Mouse (Mus musculus) neural tube, embryonic 14.5 days (tissue): ENCODE measurements at regions not wholly inside any gene's neighbourhood (a gene's known extent, or its start where the extent isn't known, plus 50 kb on each side); places are given as distances from the start of the nearest gene placed in this dataset.

Experiments used
- ATAC-seq: fragments of 200-750 bp; cut with Nextera tagmentation; 2 replicates; pipeline ENCODE4 v1.8.0; 2017; ENCODE audit warnings: low read depth, mild to moderate bottlenecking, moderate TSS enrichment, moderate library complexity
- H3K27ac ChIP-seq: fragments of 300-500 bp; sonication (generic); 2 replicates; pipeline ENCODE4 v1.5.1; 2014; ENCODE audit warnings: low read depth, mild to moderate bottlenecking, control low read depth, low read length, moderate library complexity, mixed read lengths
- H3K27me3 ChIP-seq: fragments of 300-500 bp; sonication (generic); 2 replicates; pipeline ENCODE4 v1.6.1; 2014; ENCODE audit warnings: low read length; ENCODE audit not compliant: control insufficient read depth, insufficient read depth
- H3K36me3 ChIP-seq: fragments of 300-500 bp; sonication (generic); 2 replicates; pipeline ENCODE4 v1.6.1; 2014; ENCODE audit warnings: low read length, mixed read lengths; ENCODE audit not compliant: control insufficient read depth, insufficient read depth
- H3K4me1 ChIP-seq: fragments of 300-500 bp; sonication (generic); 2 replicates; pipeline ENCODE4 v1.6.1; 2014; ENCODE audit warnings: low read length; ENCODE audit not compliant: control insufficient read depth, insufficient read depth
- H3K4me2 ChIP-seq: fragments of 300-500 bp; sonication (generic); 2 replicates; pipeline ENCODE4 v1.6.1; 2014; ENCODE audit warnings: mild to moderate bottlenecking, low read depth, low read length, control low read depth
- H3K4me3 ChIP-seq: fragments of 300-500 bp; sonication (generic); 2 replicates; pipeline ENCODE4 v1.5.1; 2014; ENCODE audit warnings: low read depth, low read length, control low read depth, mixed read lengths
- H3K9ac ChIP-seq: fragments of 300-500 bp; sonication (generic); replicated peaks from 2 replicates; pipeline ENCODE4 v1.6.1; 2014; ENCODE audit warnings: low read depth, mild to moderate bottlenecking, control low read depth, low read length, mixed read lengths
- H3K9me3 ChIP-seq: fragments of 300-500 bp; sonication (generic); 2 replicates; pipeline ENCODE4 v1.6.1; 2016; ENCODE audit warnings: low read length; ENCODE audit not compliant: control insufficient read depth
- WGBS: fragments of 180-500 bp; shearing (Covaris S2); extraction: QIAGEN DNeasy Blood & Tissue Kit; methylation state at CpG from one replicate; pipeline ENCODE4 v1.1.7; 2014; 5-methylcytosine and 5-hydroxymethylcytosine counted together
- microRNA counts: library from miRNA; unstranded; fragments of <30 nt; microRNA quantifications from one replicate; lab custom pipeline; 2016
- microRNA-seq: library from miRNA; unstranded; fragments of <30 nt; microRNA quantifications from one replicate; pipeline ENCODE4, GENCODE M21; 2016

DNA sequence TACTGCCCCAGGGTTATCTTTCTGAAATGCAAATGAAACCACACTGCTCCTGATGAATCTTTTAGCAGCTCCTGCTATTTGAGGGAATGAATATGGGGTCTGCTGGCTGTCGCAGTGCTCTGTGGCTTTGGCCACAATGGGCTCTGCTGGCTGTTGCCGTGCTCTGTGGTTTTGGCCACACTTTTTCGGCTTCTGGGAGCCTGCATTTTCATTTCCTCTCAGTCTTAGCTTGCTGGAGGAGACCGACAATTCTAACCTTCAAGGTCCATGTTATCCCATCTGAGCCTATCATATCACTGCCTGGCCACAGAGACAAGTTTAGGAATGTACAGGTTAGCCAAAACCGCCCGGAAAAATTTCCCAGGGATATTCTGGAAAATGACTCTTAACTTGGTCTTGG, 57.2 kb upstream of the Ubash3b start:
- no peak overlapping the region for H3K27ac ChIP-seq
- H3K27me3 ChIP-seq = no peaks in the 10 kb centered on the region
- H3K4me1 ChIP-seq = no peaks in the 10 kb centered on the region
- no peak overlapping the region for H3K4me3 ChIP-seq
- no peaks in the 10 kb centered on the region for H3K36me3 ChIP-seq
- no peak overlapping the region for H3K4me2 ChIP-seq
- no peak for ATAC-seq
- no peak overlapping the region for H3K9ac ChIP-seq
- 93% methylated on average over 6 of the region's 6 CpGs for WGBS
- no peaks in the 10 kb centered on the region for H3K9me3 ChIP-seq

DNA sequence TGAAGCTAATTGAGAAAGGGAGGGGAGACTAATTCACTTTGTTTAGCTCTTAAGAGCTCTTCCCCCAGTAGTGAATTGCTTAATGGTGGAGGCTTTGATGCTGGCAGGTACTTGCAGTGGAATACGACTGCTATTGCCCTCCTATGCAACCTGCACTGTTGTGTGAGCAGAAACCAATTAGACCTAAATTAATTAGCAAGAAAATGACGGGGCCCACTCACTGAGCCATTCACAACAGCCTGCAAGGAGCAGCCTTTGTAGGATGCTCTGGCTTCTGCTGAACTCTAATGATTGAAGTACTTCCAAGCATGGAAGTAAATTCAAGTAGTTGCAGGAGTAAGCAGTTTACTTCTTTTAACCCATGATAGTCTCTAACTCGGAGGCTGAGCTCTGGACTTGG, 54.8 kb upstream of the Ubash3b start:
- 10% methylated on average over 3 of the region's 3 CpGs for WGBS
- H3K27ac ChIP-seq = no peak overlapping the region
- H3K9me3 ChIP-seq = no peaks in the 10 kb centered on the region
- H3K4me2 ChIP-seq = no peak overlapping the region
- H3K4me3 ChIP-seq = no peak overlapping the region
- no peak overlapping the region for H3K9ac ChIP-seq
- H3K4me1 ChIP-seq = peaks cover 19% of the 10 kb centered on the region; the same call in 1 of the 2 replicates
- H3K36me3 ChIP-seq = no peaks in the 10 kb centered on the region
- ATAC-seq = no peak
- no peaks in the 10 kb centered on the region for H3K27me3 ChIP-seq

DNA sequence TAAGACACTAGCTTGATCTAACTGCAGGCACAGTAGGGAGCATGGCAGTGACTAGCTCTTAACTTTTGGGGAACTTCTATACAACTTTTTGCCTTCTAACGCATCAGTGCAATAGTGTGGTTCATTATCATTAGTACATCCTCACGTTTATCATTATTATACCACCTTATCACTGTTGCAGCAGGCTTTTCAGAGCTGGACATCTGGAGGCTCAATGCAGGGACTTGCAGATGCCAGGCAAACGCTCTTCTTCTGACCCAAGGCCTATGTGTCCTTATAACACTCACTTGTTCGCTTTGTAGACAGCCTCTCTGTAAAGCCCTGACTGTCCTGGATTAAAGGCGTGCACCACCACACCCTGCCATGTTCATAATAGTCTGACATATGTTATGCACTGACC, 53.5 kb upstream of the Ubash3b start:
- no peaks in the 10 kb centered on the region for H3K36me3 ChIP-seq
- H3K9ac ChIP-seq = no peak overlapping the region
- no peak overlapping the region for H3K4me2 ChIP-seq
- no peak for ATAC-seq
- no peaks in the 10 kb centered on the region for H3K27me3 ChIP-seq
- no peak overlapping the region for H3K27ac ChIP-seq
- H3K4me3 ChIP-seq = no peak overlapping the region
- H3K9me3 ChIP-seq = no peaks in the 10 kb centered on the region
- H3K4me1 ChIP-seq = peaks cover 19% of the 10 kb centered on the region; the same call in 1 of the 2 replicates
- WGBS = 89% methylated on average over 5 of the region's 5 CpGs

DNA sequence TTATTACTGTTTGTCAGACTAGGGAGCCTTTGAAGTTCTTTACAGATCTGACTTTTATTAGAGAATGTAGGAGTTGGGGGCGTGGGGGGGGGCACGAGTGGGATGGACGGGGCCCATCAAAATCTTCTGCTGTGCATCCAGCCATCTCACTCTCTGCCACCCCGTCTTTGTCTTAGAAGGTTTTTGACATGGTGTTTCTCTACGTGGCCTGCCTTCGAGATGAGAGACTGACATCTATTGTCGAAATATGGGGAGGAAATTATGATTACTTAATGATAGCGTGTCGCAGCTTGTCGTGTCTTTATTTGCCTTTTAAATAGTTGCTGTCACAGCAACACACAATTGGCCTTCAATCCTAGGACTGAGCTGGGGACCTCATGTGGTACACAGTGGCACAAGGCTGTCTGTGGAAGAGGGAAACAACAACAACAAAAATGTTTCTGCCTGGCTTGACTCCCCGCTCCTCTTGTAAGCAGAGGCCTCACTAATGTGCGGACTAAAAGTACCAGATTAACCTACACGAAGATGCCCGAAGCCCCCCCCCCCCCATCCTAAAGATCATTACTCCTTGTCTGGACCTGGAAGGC, 51.5 kb upstream of the Ubash3b start:
- peak overlapping the region; percentile 72 for H3K27ac ChIP-seq
- H3K27me3 ChIP-seq = no peaks in the 10 kb centered on the region
- H3K9ac ChIP-seq = no peak overlapping the region; the same call in 1 of the 2 replicates
- ATAC-seq = no peak
- H3K9me3 ChIP-seq = no peaks in the 10 kb centered on the region
- H3K4me1 ChIP-seq = peaks cover 19% of the 10 kb centered on the region; the same call in 1 of the 2 replicates
- no peak overlapping the region for H3K4me3 ChIP-seq
- H3K36me3 ChIP-seq = no peaks in the 10 kb centered on the region
- WGBS = 46% methylated on average over 14 of the region's 14 CpGs
- H3K4me2 ChIP-seq = peak overlapping the region; percentile 23; the same call in 1 of the 2 replicates

DNA sequence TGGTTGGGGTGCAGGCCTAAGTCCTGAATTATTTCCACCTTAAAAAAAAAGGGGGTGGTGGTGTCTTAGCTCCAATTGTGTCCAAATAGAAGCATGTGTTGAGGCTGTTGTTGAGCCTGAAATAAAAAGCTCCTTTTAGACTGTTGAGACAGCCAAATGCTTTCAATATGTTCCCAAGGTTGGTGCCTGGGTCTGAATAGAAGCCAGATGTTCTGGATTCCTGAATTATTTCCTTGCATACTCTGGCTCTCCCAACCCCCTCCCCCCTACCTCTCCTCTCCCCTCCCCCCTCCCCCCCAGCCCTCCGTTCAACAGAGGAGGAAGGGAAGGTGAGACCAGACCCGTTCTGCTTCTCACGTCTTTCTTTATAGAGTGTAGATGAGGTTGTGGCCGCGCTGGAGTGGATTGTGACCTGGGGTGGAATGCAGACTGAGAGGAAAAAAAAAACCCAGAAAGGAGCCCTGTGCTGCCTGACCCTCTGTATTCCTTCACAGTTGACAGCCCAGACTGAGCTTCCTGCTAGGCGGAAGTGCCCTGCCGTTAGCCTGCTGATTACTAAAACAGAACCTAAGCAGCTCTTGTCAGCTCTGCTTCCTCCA, 50.9 kb upstream of the Ubash3b start:
- Histone ChIP-seq H3K4me2 (peak overlapping the region; percentile 23; the same call in 1 of the 2 replicates), H3K9ac (peak overlapping the region; percentile 39; the same call in 1 of the 2 replicates), H3K4me1 (peaks cover 19% of the 10 kb centered on the region; the same call in 1 of the 2 replicates), H3K9me3 (no peaks in the 10 kb centered on the region), H3K27ac (peak overlapping the region; percentile 72), H3K27me3 (no peaks in the 10 kb centered on the region), H3K36me3 (no peaks in the 10 kb centered on the region), H3K4me3 (no peak overlapping the region)
- 3% methylated on average over 6 of the region's 7 CpGs for whole genome bisulfite sequencing
- ATAC-seq = peak; percentile 38; the same call in 1 of the 2 replicates

DNA sequence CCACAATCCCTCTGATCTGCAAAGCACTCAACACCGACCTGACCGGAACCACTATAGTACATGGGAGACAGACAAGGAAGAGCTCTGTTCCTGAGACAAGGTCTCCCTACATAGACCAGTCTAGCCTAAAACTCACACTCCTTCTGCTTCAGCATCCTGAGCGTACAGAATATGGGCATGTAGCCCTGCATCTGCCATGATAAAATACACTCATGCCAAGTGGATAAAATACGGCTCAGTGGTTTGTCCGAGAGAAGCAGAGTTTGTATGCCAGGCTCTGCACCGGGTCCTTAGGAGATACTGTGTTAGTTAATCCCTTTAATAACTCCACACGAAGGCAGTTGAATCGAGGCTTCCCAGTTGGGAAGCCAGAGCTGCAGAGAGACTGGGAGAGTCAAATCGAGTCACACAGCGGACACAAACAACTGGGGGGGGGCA, 50.4 kb upstream of the Ubash3b start:
- no peak overlapping the region for H3K4me2 ChIP-seq
- H3K27ac ChIP-seq = peak overlapping the region; percentile 72; the same call in 1 of the 2 replicates
- H3K4me1 ChIP-seq = peaks cover 23% of the 10 kb centered on the region; the same call in 1 of the 2 replicates
- H3K36me3 ChIP-seq = no peaks in the 10 kb centered on the region
- no peaks in the 10 kb centered on the region for H3K27me3 ChIP-seq
- WGBS = 41% methylated on average over 10 of the region's 10 CpGs
- no peak overlapping the region for H3K4me3 ChIP-seq
- no peak for ATAC-seq
- no peaks in the 10 kb centered on the region for H3K9me3 ChIP-seq
- no peak overlapping the region; the same call in 1 of the 2 replicates for H3K9ac ChIP-seq

MicroRNA genes in the stretch of these regions (microRNA counts, 519-probe panel; counts per million panel counts)
- microRNA mmu-miR-100 (lab: Ali Mortazavi, UCI) (6,141 counts per million, percentile 89 among the panel's probes with 10 or more counts), microRNA mmu-miR-125b-3p (lab: Ali Mortazavi, UCI) (4,350 counts per million, percentile 53 among the panel's probes with 10 or more counts)

Small RNA genes in the stretch of these regions (microRNA-seq; reads per million reads assigned to microRNA genes)
- gene Mir100 = 35,697 reads per million, percentile 99 among the genes with 10 or more reads in this experiment
- gene Mir125b-1 = 1,256 reads per million, percentile 79 among the genes with 10 or more reads in this experiment
- gene Mirlet7a-2 = 104 reads per million, percentile 47 among the genes with 10 or more reads in this experiment
